Mouse (Mus musculus) bone marrow, adult 2 months (tissue): ENCODE measurements at regions not wholly inside any gene's neighbourhood (a gene's known extent, or its start where the extent isn't known, plus 50 kb on each side); places are given as distances from the start of the nearest gene placed in this dataset.

Source experiments
- H3K27ac ChIP-seq: fragments of 200-500 bp; 2 replicates; pipeline ENCODE4 v1.5.1; 2012; ENCODE audit warnings: low read depth, mild to moderate bottlenecking, control low read depth, inconsistent platforms, low read length; ENCODE audit not compliant: control insufficient read depth, poor library complexity, insufficient read depth
- H3K4me1 ChIP-seq: fragments of 200-500 bp; 2 replicates; pipeline ENCODE4 v1.6.1; 2011; ENCODE audit warnings: low read length; ENCODE audit not compliant: control insufficient read depth, insufficient read depth
- H3K4me3 ChIP-seq: fragments of 200-500 bp; replicated peaks from 2 replicates; pipeline ENCODE3; 2011; ENCODE audit warnings: mild to moderate bottlenecking, low read depth, low read length, control low read depth; ENCODE audit not compliant: control insufficient read depth
- CTCF ChIP-seq: fragments of 200-500 bp; IDR thresholded peaks from 2 replicates; pipeline ENCODE4 v1.5.1; 2011; ENCODE audit warnings: low read length, control low read depth; ENCODE audit not compliant: control insufficient read depth, insufficient read depth
- POLR2A ChIP-seq: fragments of 200-500 bp; IDR thresholded peaks from 2 replicates; pipeline ENCODE4 v1.6.1; 2011; ENCODE audit warnings: low read depth, mild to moderate bottlenecking, control low read depth, low read length, borderline replicate concordance; ENCODE audit not compliant: control insufficient read depth
- WGBS: fragments of 180-500 bp; shearing (Covaris S2); methylation state at CpG from one replicate; pipeline ENCODE4 v1.1.7; 2018; 5-methylcytosine and 5-hydroxymethylcytosine counted together

DNA sequence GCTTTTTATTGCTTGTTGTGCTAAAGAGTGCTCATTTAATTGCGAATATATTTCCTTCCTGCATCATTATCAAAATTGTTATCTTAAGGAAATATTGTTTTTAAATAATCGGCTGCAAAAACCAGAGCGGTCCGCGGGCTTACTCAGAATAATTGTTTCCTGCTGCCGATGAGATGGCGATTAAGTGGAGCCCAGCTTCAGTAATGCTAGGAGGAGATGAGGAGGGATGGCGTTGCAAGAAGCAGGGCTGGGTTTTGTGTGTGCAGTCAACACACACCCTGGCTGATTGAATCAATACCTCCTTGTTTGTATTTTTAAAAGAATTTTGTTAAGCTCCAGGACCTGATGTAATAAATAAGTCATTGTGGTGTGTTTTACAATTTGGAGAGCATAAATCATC lies 331.2 kb downstream of the Setd4 start:
- 5% methylated on average over 8 of the region's 8 CpGs for WGBS
- TF ChIP-seq POLR2A (no peak), CTCF (no peak)
- H3K4me3 ChIP-seq: no peak overlapping the region
- H3K27ac ChIP-seq: no peak overlapping the region
- no peaks in the 10 kb centered on the region for H3K4me1 ChIP-seq

DNA sequence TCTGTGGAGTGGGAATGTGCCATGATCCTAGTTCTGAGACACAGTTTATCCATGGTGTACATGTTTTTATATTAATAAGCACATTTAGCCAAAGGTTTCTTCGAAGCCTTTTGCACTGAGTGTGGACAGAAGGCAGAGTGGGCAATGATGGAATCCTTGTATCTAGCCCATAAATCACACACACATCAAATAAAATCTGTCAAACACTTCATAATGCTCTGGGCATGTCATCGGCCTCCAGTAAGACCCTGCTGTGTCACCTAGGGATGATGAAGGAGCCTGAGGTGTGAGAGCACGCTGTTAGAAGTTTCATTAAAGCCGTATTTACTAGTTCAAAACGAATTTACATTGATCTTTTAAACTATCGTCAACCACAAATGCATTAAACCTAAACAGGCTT lies 331.7 kb downstream of the Setd4 start:
- H3K27ac ChIP-seq: no peak overlapping the region
- H3K4me3 ChIP-seq: no peak overlapping the region
- TF ChIP-seq POLR2A: no peak
- TF ChIP-seq CTCF: no peak
- 43% methylated on average over 6 of the region's 6 CpGs for WGBS
- H3K4me1 ChIP-seq: no peaks in the 10 kb centered on the region

DNA sequence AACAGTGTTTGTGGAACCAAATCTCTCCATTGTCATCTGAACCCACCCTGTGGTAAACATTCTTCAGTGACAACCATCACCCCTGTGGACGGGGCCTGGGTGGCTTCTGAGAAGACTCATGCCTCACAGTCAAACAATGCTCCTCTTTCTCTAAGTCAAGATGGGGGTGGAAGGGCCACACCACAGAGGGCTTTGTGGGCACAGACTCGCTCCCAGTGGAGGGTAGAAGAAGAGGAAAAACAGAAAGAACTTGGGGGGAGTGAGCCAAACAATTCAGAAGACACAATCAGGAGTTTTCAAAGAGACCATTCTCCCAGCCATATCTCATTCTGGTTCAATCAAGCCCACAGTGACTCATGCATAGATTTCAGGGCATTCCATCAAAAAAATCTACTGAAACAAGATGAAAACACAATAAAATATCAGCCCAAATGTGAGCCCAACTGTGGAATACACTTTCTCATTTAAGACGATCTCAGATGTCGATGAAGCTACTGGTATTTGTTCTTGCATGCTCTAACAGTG lies 339.7 kb downstream of the Setd4 start:
- Histone ChIP-seq H3K27ac (no peak overlapping the region), H3K4me1 (no peaks in the 10 kb centered on the region), H3K4me3 (no peak overlapping the region)
- TF ChIP-seq CTCF (no peak), POLR2A (no peak)
- WGBS: 73% methylated on average over 4 of the region's 4 CpGs

DNA sequence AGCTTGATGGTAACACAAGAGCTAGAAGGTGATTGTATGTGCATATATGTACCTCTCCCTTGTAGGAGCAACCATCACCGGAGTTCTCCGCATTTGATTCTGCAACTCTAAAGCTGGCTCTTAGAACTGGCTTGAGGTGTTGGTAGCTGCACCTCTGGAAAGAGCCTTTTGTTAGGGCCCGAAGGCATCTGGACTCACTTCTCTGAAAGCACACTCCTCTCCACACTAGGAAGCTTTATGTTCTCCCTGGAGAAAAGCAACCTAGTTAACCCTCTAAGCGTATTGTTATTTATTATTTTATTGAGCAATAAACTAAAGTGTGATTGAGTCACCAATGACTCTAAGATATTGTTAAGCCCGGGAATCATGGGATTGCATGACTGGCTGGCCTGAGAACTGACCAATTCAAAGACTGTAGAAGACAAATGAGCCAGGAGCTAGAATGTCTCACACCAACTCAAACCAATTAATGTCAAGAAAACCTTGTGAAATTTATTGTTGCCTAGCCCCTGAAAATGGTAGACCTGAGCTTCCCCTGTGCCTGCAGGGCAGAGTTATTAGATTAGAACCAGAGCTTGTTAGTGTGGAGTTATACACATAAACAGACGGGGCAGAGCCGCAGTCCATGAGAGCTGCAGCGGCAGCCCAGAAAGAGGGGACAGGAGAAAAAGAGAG lies 340.6 kb downstream of the Setd4 start:
- H3K27ac ChIP-seq: no peak overlapping the region
- no peak overlapping the region for H3K4me3 ChIP-seq
- 81% methylated on average over 8 of the region's 8 CpGs for WGBS
- TF ChIP-seq CTCF: no peak
- no peaks in the 10 kb centered on the region for H3K4me1 ChIP-seq

DNA sequence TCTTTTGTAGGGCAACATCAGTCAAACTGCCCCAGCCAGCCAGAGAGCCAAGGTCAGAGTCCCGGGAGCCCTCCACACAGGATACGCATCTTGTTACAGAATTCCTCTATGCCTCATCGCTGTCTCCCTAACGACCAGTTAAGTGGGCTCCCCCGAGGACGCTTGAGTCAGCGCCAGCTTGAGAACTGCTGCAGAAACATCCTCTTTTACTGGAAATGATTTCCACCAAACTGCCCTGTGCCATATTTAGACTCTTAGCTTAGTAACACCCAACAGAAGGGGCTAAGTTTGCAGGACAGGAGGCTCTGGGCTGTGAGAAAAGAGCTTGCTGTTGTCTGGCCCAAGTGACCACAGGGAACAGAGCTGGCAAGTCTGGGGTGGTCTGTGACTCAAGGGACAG lies 357.0 kb downstream of the Setd4 start:
- Histone ChIP-seq H3K4me1 (no peaks in the 10 kb centered on the region), H3K27ac (no peak overlapping the region), H3K4me3 (no peak overlapping the region)
- TF ChIP-seq POLR2A (no peak), CTCF (no peak)
- 7% methylated on average over 7 of the region's 7 CpGs for whole genome bisulfite sequencing

DNA sequence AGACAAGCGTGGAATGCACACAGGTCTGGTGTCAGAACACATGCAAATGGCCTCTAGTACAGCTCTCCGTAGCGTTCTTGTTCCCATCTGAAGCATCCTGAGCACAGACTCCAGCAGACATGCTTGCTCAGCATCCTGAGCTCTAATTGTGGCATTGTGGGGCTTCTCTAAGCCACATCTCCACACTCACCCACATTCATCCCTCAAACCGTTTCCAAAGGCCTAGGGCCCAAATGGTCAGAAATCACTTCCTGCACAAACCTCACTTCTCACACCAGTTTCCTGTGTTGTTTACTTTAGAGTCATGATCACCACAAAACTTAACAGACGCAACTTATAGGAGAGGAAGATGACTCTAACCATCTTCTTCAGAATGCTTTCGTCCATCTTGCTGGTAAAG lies 358.1 kb downstream of the Setd4 start:
- Histone ChIP-seq H3K27ac (no peak overlapping the region), H3K4me3 (no peak overlapping the region), H3K4me1 (no peaks in the 10 kb centered on the region)
- WGBS: 32% methylated on average over 6 of the region's 6 CpGs
- no peak for TF ChIP-seq CTCF
- no peak for TF ChIP-seq POLR2A

DNA sequence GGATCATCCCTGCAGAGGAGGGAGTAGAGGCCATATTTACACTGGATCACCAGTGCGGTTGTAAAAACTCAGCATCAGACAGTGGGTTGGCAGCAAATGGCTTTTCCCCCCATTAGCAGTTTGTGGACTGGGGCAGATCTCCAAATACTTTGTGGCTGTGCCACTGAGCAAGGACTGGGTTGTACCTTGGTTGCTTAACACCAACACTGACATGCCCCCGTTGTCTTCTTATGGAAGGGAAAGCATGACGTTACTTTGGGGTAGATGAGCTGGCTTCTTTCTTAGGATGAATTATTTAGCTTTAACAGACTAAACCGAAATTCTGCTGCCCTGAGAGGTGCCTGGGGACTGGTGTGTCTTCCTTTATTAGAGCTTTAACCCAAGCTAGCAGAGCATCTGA lies 365.0 kb downstream of the Setd4 start:
- Histone ChIP-seq H3K27ac (no peak overlapping the region), H3K4me3 (no peak overlapping the region), H3K4me1 (no peaks in the 10 kb centered on the region)
- TF ChIP-seq POLR2A (no peak), CTCF (no peak)
- 61% methylated on average over 4 of the region's 4 CpGs for WGBS

DNA sequence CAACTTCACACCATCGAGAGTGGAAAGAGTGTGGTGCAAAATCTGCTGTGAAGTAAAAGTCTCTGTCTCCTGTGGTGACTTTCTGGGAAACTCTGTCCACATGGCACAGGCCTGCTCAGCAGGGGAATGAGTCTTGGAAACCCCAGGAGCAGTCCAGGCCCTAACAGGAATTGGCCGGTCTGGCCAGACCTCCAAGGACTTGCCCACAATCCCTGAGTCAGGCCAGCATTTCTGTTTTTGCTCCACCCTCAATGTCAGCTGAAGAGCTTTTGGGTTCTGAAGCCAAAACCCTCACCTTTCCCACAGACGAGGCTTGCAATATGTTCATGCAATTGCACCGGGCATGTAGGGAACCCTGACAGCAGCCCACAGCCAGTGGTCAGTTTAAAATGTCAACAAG lies 365.5 kb downstream of the Setd4 start:
- Histone ChIP-seq H3K4me3 (no peak overlapping the region), H3K27ac (no peak overlapping the region), H3K4me1 (no peaks in the 10 kb centered on the region)
- 45% methylated on average over 4 of the region's 4 CpGs for WGBS
- TF ChIP-seq CTCF (no peak), POLR2A (no peak)

DNA sequence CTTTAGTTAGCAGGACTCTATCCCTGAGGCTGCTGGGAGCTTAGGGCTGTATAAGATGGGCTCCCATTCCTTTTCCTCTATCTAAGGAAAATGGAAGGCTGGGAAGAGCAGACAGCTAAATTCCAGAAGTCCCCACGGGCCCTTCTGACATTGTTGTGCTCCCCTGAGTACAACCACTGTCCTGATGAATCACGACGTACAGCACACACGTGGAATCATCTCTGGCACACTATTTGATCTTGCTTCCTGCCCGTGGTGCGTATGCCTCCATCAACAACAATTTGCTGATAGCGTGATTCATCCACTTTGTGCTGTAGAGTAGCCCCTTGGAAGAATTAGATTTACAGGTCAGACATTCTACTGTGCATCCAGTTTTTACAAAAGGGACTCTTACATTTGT lies 378.2 kb downstream of the Setd4 start:
- Histone ChIP-seq H3K4me1 (no peaks in the 10 kb centered on the region), H3K27ac (no peak overlapping the region), H3K4me3 (no peak overlapping the region)
- WGBS: 79% methylated on average over 7 of the region's 7 CpGs
- TF ChIP-seq POLR2A: no peak
- TF ChIP-seq CTCF: no peak
